Mouse (Mus musculus): ENCODE data around the gene St3gal6. TPM values are rescaled to one million over a fixed set of nuclear protein-coding genes. Genes with fewer than 3 reads are reported as not detected.

St3gal6 gene
- polyA plus RNA-seq, 1 experiment: 23.9 TPM

- Histone ChIP-seq H3K4me3 (replicated peaks; ENCODE audit: insufficient read depth, low read depth, low read length) (no peak overlapping the region), H3K27ac (ENCODE audit: insufficient read depth, low read length) (no peak overlapping the region), H3K27me3 (ENCODE audit: control insufficient read depth, insufficient read depth, low read length) (no peaks in the 10 kb centered on the region), H3K4me1 (ENCODE audit: control insufficient read depth, insufficient read depth, low read length) (no peaks in the 10 kb centered on the region)
- 89% methylated on average over 5 of the region's 5 CpGs for WGBS
- TF ChIP-seq POLR2A (IDR thresholded peaks at IDR 0.05; ENCODE audit: borderline replicate concordance, insufficient read depth, low read length): no peak
- no peak for TF ChIP-seq CTCF (IDR thresholded peaks at IDR 0.05; ENCODE audit: borderline replicate concordance, insufficient read depth, low read depth, low read length)
- DNase-seq: no peak
These were observed 68.9 kb downstream of the St3gal6 start for GRCm38 (mm10) chr16:58455118-58455517.

- Histone ChIP-seq H3K27ac (ENCODE audit: insufficient read depth, low read length) (no peak overlapping the region), H3K4me1 (ENCODE audit: control insufficient read depth, insufficient read depth, low read length) (no peaks in the 10 kb centered on the region), H3K27me3 (ENCODE audit: control insufficient read depth, insufficient read depth, low read length) (no peaks in the 10 kb centered on the region), H3K4me3 (replicated peaks; ENCODE audit: insufficient read depth, low read depth, low read length) (no peak overlapping the region)
- WGBS: 69% methylated on average over 8 of the region's 8 CpGs
- TF ChIP-seq CTCF (IDR thresholded peaks at IDR 0.05; ENCODE audit: borderline replicate concordance, insufficient read depth, low read depth, low read length) (peak; percentile 85), POLR2A (IDR thresholded peaks at IDR 0.05; ENCODE audit: borderline replicate concordance, insufficient read depth, low read length) (no peak)
- peak; percentile 24 to 41 for DNase-seq
These were observed 69.4 kb downstream of the St3gal6 start for GRCm38 (mm10) chr16:58454617-58455016.

- Histone ChIP-seq H3K4me3 (replicated peaks; ENCODE audit: insufficient read depth, low read depth, low read length) (no peak overlapping the region), H3K27ac (ENCODE audit: insufficient read depth, low read length) (no peak overlapping the region), H3K4me1 (ENCODE audit: control insufficient read depth, insufficient read depth, low read length) (no peaks in the 10 kb centered on the region), H3K27me3 (ENCODE audit: control insufficient read depth, insufficient read depth, low read length) (no peaks in the 10 kb centered on the region)
- TF ChIP-seq POLR2A (IDR thresholded peaks at IDR 0.05; ENCODE audit: borderline replicate concordance, insufficient read depth, low read length) (no peak), CTCF (IDR thresholded peaks at IDR 0.05; ENCODE audit: borderline replicate concordance, insufficient read depth, low read depth, low read length) (no peak)
- no peak for DNase-seq
These were observed 70.2 kb downstream of the St3gal6 start for GRCm38 (mm10) chr16:58453820-58454219.

GRCm38 (mm10) chr16:58453138-58453537 lies 70.9 kb downstream of the St3gal6 start:
- TF ChIP-seq CTCF (IDR thresholded peaks at IDR 0.05; ENCODE audit: borderline replicate concordance, insufficient read depth, low read depth, low read length): no peak
- TF ChIP-seq POLR2A (IDR thresholded peaks at IDR 0.05; ENCODE audit: borderline replicate concordance, insufficient read depth, low read length): no peak
- Histone ChIP-seq H3K4me3 (replicated peaks; ENCODE audit: insufficient read depth, low read depth, low read length) (no peak overlapping the region), H3K27me3 (ENCODE audit: control insufficient read depth, insufficient read depth, low read length) (no peaks in the 10 kb centered on the region), H3K4me1 (ENCODE audit: control insufficient read depth, insufficient read depth, low read length) (no peaks in the 10 kb centered on the region), H3K27ac (ENCODE audit: insufficient read depth, low read length) (no peak overlapping the region)
- WGBS: 24% methylated on average over 3 of the region's 3 CpGs
- no peak for DNase-seq

- TF ChIP-seq CTCF (IDR thresholded peaks at IDR 0.05; ENCODE audit: borderline replicate concordance, insufficient read depth, low read depth, low read length): no peak
- TF ChIP-seq POLR2A (IDR thresholded peaks at IDR 0.05; ENCODE audit: borderline replicate concordance, insufficient read depth, low read length): no peak
- Histone ChIP-seq H3K27ac (ENCODE audit: insufficient read depth, low read length) (no peak overlapping the region), H3K4me3 (replicated peaks; ENCODE audit: insufficient read depth, low read depth, low read length) (no peak overlapping the region), H3K4me1 (ENCODE audit: control insufficient read depth, insufficient read depth, low read length) (no peaks in the 10 kb centered on the region), H3K27me3 (ENCODE audit: control insufficient read depth, insufficient read depth, low read length) (no peaks in the 10 kb centered on the region)
- 94% methylated on average over 5 of the region's 5 CpGs for WGBS
- DNase-seq: no peak
These were observed 72.4 kb downstream of the St3gal6 start for GRCm38 (mm10) chr16:58451647-58452046.

GRCm38 (mm10) chr16:58450648-58451047 lies 73.4 kb downstream of the St3gal6 start:
- no peak for DNase-seq
- no peak for TF ChIP-seq CTCF (IDR thresholded peaks at IDR 0.05; ENCODE audit: borderline replicate concordance, insufficient read depth, low read depth, low read length)
- no peak for TF ChIP-seq POLR2A (IDR thresholded peaks at IDR 0.05; ENCODE audit: borderline replicate concordance, insufficient read depth, low read length)
- WGBS: 59% methylated on average over 6 of the region's 6 CpGs

GRCm38 (mm10) chr16:58449073-58449472 lies 75.0 kb downstream of the St3gal6 start:
- Histone ChIP-seq H3K27ac (ENCODE audit: insufficient read depth, low read length) (no peak overlapping the region), H3K4me3 (replicated peaks; ENCODE audit: insufficient read depth, low read depth, low read length) (no peak overlapping the region), H3K27me3 (ENCODE audit: control insufficient read depth, insufficient read depth, low read length) (no peaks in the 10 kb centered on the region), H3K4me1 (ENCODE audit: control insufficient read depth, insufficient read depth, low read length) (no peaks in the 10 kb centered on the region)
- TF ChIP-seq CTCF (IDR thresholded peaks at IDR 0.05; ENCODE audit: borderline replicate concordance, insufficient read depth, low read depth, low read length): no peak
- TF ChIP-seq POLR2A (IDR thresholded peaks at IDR 0.05; ENCODE audit: borderline replicate concordance, insufficient read depth, low read length): no peak
- DNase-seq: no peak
- WGBS: 92% methylated on average over 4 of the region's 4 CpGs

More at GRCm38 (mm10) chr16:58450648-58451047, 73.4 kb downstream of the St3gal6 start:
- no peaks in the 10 kb centered on the region for H3K4me1 ChIP-seq (ENCODE audit: control insufficient read depth, insufficient read depth, low read length)
- H3K27ac ChIP-seq (ENCODE audit: insufficient read depth, low read length): no peak overlapping the region
- H3K4me3 ChIP-seq (replicated peaks; ENCODE audit: insufficient read depth, low read depth, low read length): no peak overlapping the region
- H3K27me3 ChIP-seq (ENCODE audit: control insufficient read depth, insufficient read depth, low read length): no peaks in the 10 kb centered on the region

GRCm38 (mm10) chr16:58446281-58447259 lies 77.5 kb downstream of the St3gal6 start:
- no peak for DNase-seq

More at GRCm38 (mm10) chr16:58446281-58447259, 77.5 kb downstream of the St3gal6 start:
- Histone ChIP-seq H3K4me3 (replicated peaks; ENCODE audit: insufficient read depth, low read depth, low read length) (no peak overlapping the region), H3K27me3 (ENCODE audit: control insufficient read depth, insufficient read depth, low read length) (no peaks in the 10 kb centered on the region), H3K4me1 (ENCODE audit: control insufficient read depth, insufficient read depth, low read length) (no peaks in the 10 kb centered on the region), H3K27ac (ENCODE audit: insufficient read depth, low read length) (no peak overlapping the region)
- TF ChIP-seq POLR2A (IDR thresholded peaks at IDR 0.05; ENCODE audit: borderline replicate concordance, insufficient read depth, low read length): no peak
- TF ChIP-seq CTCF (IDR thresholded peaks at IDR 0.05; ENCODE audit: borderline replicate concordance, insufficient read depth, low read depth, low read length): no peak
- 95% methylated on average over 4 of the region's 4 CpGs for WGBS

Measured in cerebellum, adult 2 months (tissue).